Mouse (Mus musculus): ENCODE measurements around the gene Zfp607b. TPM values are rescaled to one million over a fixed set of nuclear protein-coding genes. Genes with fewer than 3 reads are reported as not detected.

Zfp607b gene
- 2.8 and 3.5 TPM in 2 replicates for polyA plus RNA-seq (2015; fragmentation: Nextera tagmentation; extraction: Ambion mirVana)

- peak; percentile 96 for DNase-seq (ENCODE audit: low spot score)
Observed at GRCm38 (mm10) chr7:27688815-27689612, at the start of gene Zfp607b. Gene Zfp607b, plus strand, starts transcription at chr7:27689340.

GRCm38 (mm10) chr7:27644471-27644870 lies 44.7 kb upstream of the Zfp607b start:
- peak; percentile 9 for DNase-seq (ENCODE audit: low spot score)

DNA sequence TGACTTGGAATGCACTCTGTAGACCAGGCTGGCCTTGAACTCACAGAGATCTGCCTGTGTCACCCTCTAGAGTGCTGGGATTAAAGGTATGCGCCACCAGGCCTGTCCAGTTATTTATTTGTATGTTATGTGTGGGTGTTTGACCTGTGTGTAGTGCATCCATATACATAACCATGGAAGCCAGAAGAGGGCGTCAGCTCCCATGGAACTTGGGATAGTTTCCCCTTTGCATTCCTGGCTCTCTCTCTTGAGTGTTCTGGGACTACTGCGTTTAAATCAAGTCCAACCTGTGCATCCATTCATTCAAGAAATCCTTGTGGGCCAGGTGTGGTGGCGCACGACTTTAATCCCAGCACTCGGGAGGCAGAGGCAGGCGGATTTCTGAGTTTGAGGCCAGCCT lies 42.6 kb upstream of the Zfp607b start:
- DNase-seq (ENCODE audit: low spot score): no peak

GRCm38 (mm10) chr7:27647281-27648002 lies 41.7 kb upstream of the Zfp607b start:
- no peak for DNase-seq (ENCODE audit: low spot score)

DNA sequence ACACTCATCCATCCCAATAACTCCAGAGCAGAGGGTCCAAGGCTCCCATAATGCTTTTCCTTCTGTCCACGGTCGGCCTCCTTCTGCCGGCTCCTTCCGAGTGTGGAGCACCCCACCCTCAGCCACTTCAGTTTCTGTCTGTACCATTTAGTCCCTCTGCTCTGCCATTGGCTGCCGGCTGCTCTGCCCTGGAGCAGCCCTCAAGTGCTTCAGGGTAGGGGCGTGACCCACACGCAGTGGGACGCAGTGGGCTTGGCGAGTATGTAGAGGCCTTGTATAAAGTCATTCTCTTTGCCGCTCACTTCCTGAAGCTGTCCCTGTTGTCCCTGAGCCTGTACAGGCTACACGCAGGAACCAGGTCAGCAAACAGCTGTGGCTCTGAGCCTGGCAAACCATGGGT lies 39.4 kb upstream of the Zfp607b start:
- no peak for DNase-seq (ENCODE audit: low spot score)

- peak; percentile 83 for DNase-seq (ENCODE audit: low spot score)
Observed at GRCm38 (mm10) chr7:27650949-27651348, 38.2 kb upstream of the Zfp607b start.

DNA sequence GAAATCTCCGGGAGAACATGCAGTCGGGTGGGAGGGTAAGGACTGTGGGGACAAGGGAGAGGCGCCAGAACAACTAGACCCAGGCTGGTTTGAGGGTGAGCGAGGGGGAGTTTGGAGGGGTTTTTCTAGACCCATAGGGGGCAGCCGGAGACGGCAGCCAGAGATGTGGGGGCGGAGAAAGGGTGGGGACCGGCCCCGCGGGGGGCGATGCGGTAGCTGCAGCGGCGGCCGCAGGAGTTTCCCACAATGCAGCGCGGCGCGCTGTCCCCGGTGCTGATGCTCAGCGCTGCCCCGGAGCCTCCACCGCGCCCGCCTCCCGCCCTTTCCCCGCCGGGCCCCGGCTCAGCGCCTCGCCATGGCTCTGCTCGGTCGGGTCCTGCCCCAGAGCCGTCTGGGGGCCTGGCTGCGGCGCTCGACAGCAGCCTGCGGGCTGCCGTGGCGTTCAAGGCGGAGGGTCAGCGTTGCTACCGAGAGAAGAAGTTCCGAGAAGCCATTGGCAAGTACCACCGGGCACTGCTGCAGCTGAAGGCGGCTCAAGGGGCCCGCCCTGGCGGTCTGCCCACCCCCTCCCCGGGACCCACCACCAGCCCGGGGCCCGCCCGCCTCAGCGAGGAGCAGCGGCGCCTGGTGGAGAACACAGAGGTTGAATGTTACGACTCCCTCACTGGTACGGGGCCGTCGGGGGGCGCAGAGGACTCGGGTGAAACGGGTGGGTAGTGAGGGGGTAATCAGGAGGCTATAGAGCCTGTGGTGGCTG lies 35.3 kb upstream of the Zfp607b start, which contains the start of gene Ttc9b:
Gene Ttc9b (plus strand): TSS at position 235 of the 757 bp plus-strand sequence.
- peak; percentile 69 for DNase-seq (ENCODE audit: low spot score)

DNA sequence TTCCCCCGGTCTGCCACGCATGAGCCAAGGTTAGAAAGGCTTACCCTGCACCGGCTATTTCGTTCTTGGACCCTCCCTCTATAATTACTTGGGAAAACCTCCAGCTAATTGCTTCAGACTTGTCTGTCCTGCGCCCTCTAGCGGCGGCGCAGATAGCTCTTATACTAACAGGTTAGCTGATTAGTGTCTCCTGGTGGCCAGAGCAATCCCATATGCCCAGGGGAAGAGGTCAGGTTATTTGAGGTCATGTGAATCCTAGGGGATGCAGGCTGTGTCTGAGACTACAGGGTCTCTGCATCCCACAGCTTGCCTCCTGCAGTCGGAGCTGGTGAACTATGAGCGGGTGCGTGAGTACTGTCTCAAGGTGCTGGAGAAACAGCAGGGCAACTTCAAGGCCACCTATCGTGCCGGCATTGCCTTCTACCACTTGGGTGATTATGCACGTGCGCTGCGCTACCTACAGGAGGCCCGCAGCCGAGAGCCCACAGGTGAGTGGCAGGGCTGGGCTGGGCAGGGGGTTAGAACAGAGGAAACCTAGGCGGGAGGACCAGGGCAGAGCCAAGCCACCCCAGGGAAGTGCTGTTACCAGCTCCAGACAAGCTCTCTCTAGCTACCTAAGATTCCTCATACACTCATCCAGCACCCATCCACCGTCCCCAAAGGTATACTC lies 34.4 kb upstream of the Zfp607b start:
- DNase-seq (ENCODE audit: low spot score): peak; percentile 34

GRCm38 (mm10) chr7:27655545-27655944 lies 33.6 kb upstream of the Zfp607b start:
- DNase-seq (ENCODE audit: low spot score): no peak

GRCm38 (mm10) chr7:27656600-27656999 lies 32.5 kb upstream of the Zfp607b start:
- DNase-seq (ENCODE audit: low spot score): no peak

GRCm38 (mm10) chr7:27657824-27658395 lies 31.2 kb upstream of the Zfp607b start:
- no peak for DNase-seq (ENCODE audit: low spot score)

DNA sequence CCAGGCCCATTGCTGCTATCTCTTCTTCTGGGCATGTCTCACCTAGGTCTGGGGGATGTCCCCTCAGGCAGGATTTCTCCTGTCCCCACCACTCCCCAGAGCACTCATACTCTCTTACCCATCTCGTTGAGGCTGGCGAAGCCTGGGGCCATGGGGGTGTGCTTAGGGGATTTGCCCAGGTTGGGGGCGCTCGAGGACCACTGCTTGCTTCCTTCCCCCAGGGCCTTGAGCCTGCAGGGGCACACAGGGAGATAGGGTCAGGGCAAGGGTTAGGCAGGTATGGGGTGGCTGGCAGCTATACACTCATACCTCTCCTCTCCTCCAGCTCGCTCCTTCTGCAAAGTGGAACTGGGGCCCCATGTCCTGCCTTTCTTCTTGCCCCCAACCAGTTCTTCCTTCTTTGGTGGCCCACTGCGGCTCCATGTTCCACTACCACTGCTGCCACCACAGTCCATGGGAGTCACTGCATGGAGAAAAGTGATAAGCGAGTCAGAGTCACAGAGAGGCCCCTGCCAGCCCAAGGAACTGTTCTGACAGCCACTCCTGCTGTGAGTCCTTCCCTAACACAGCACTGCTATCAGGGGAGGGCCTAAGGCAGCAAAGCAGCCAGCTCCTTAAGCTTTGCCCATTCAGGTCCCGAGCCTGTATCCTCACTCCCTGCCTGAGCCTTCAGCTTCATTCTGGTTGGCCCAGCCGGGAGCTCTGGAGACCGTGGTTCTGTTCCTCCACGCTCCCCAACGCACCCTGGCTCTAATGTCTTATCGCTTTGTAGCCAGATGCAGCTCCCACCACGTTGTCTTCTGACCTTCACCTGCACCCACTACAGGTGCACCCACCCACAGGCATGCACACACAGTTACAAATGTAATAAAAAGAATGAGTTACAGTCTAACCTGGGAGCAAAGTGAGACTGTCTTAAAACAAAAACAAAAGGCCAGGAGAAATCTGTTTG lies 30.2 kb upstream of the Zfp607b start:
- no peak for DNase-seq (ENCODE audit: low spot score)

GRCm38 (mm10) chr7:27662038-27662437 lies 27.1 kb upstream of the Zfp607b start:
- DNase-seq (ENCODE audit: low spot score): no peak

DNA sequence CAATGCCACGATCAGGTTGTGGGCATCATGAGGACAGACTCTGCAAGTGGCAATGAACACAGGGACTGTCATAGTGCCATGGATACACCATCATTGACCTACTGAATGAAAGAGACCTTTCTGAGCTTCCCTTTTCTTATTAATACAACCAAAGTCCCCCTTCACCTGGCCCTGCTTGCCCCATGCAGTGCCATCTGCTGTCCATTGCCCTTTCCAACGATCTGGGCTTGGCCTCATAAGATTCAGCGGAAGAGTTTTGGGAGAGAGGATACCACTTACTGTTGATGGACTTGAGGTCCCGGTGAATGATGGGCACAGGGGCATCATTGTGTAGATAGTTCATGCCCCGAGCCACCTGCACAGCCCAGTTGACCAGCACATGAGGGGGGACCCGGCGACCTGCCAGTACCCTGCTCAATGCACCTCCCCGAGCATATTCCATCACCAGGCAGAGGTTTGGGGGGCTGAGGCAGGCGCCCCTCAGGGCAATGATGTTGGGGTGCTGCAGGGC lies 16.0 kb upstream of the Zfp607b start:
- DNase-seq (ENCODE audit: low spot score): no peak

- no peak for DNase-seq (ENCODE audit: low spot score)
Observed at GRCm38 (mm10) chr7:27673575-27674131, 15.5 kb upstream of the Zfp607b start.

DNA sequence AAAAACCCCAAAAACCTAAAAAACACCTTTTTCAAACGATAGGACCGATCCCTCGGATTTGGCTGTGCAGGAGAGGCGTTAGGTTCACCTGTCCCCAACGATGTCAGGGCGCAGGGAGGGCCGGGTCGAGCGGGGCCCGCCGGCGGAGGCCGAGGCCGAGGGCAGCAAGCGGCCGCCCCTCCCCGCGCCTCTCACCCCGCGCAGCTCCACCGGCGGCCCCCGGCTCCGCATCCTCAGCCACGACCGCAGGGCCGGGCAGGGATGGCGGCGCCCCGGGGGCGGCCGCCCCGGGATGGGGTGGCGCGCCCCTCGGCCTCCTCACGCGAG lies 15.0 kb upstream of the Zfp607b start:
- DNase-seq (ENCODE audit: low spot score): no peak

DNA sequence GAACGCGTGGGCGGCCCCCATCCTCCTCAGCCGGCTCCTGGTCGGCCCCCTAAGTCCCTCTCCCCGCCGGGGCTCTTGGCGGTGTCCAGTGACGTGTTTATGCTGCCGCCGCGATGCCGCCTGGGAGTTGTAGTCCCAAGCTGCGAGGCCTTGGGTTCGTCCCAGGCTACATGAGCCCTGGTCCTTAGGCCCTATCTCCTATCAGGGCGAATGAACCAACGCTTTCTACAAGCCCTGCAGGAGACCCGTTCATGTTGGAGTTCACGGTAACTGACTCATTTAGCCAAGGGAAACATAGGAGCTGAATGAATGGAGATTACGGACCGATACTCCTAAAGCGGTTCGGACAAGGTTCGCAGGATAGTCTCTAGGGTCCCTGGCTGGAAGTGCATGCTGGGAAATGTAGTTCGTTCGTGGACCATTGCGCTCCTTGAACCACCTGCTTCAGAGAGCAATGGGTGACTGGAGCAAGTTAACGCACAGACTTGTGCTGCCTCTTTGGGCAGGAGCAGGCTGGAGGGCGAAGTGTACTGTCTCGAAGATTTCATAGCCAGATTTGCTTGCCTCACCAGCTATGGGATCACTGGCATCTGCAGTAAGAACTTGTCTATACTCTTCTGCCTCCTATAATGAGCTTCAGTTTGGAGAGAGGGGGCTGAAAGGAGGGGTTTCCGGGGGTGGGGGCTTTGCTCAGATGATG lies 14.5 kb upstream of the Zfp607b start, which contains the start of gene Map3k10:
Gene Map3k10 (minus strand): TSS at position 77 of the 700 bp plus-strand sequence.
- DNase-seq (ENCODE audit: low spot score): peak; percentile 95

DNA sequence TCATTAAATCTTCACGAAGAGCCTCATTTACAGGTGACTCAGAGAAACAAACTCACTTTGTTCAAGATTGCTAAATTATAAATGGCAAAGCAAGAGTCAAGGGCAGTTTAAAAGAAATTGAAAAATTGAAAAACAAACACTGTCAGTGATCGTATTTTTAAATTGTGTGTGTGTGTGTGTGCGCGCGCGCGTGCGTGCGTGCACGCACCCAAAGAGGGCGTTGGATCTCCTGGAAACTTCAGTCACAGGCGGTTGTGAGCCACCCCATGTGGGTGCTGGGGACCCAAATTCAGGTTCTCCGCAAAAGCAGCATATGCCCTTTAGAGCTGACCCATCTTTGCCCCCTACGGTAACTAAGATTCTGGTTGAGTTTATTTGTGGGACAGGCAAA lies 13.9 kb upstream of the Zfp607b start:
- no peak for DNase-seq (ENCODE audit: low spot score)

- DNase-seq (ENCODE audit: low spot score): no peak
Observed at GRCm38 (mm10) chr7:27683218-27683617, 5.9 kb upstream of the Zfp607b start.

All from thymus, postnatal 0 days (tissue).